Mouse (Mus musculus): ENCODE measurements around the gene Epha6. TPM values are rescaled to one million over a fixed set of nuclear protein-coding genes. Genes with fewer than 3 reads are reported as not detected.
"Not testable (repeated sequence)": the region's sequence is repeated elsewhere in the genome, so short reads cannot be mapped to it uniquely, and the experiment has no call there.

Gene Epha6
- polyA plus RNA-seq, 1 experiment from 2014 or later = 2.2 TPM

DNA sequence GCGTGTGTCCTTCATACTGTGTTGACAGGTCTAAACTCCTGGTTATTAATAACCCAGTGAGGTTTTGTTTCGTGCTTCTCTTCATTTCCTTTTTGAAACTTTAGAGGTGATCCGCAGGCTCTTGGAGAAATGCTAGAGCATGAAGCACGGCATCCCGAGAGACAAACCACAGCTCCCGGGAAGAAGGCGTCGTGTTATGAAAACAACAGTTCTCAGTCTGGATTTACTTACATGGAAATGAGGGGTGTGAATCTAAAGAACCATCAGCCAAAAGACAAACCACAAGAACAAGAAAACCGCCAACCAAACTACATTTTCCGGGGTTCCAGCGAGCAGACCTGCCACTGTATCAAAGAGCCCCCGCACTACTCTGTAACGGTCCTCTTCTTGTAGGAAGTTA is 775.7 kb downstream of the Epha6 start:
- Histone ChIP-seq H3K27me3 (ENCODE audit: control insufficient read depth, insufficient read depth, low read length) (no peaks in the 10 kb centered on the region), H3K36me3 (ENCODE audit: control insufficient read depth, insufficient read depth, low read length) (no peaks in the 10 kb centered on the region), H3K4me1 (replicated peaks; ENCODE audit: control insufficient read depth, insufficient read depth, low read length) (no peaks in the 10 kb centered on the region), H3K4me3 (ENCODE audit: low read depth, low read length) (no peak overlapping the region), H3K9ac (ENCODE audit: low read depth, low read length) (no peak overlapping the region), H3K9me3 (ENCODE audit: control insufficient read depth, low read length) (no peaks in the 10 kb centered on the region), H3K27ac (ENCODE audit: low read depth, low read length) (no peak overlapping the region), H3K4me2 (replicated peaks; ENCODE audit: low read depth, low read length) (no peak overlapping the region)
- DNase-seq (ENCODE audit: low spot score) (no peak), ATAC-seq (ENCODE audit: low FRiP score) (no peak)
- WGBS = 86% methylated on average over 13 of the region's 13 CpGs

DNA sequence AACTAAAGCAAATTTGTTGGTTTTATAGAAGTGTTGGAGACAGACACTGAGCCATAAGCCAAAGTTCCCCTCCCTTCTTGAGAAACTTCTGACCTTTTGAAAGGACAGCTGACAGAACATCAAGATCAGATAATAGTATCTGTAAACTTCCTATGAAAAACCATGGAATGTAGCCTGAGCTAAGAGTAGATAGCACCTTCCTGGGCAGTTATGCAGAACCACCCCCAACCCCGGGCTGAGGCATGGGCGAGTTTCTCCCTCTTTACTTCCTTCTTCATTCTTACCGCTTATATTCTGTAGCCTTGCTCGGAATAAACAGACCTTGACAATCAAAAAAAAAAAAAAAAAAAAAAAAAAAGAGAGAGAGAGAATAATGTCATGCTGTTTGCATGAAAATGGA is 805.5 kb downstream of the Epha6 start:
- not testable (repeated sequence) for ATAC-seq (ENCODE audit: low FRiP score); H3K4me1 ChIP-seq (replicated peaks; ENCODE audit: control insufficient read depth, insufficient read depth, low read length); H3K9me3 ChIP-seq (ENCODE audit: control insufficient read depth, low read length); H3K27ac ChIP-seq (ENCODE audit: low read depth, low read length); H3K4me2 ChIP-seq (replicated peaks; ENCODE audit: low read depth, low read length); H3K4me3 ChIP-seq (ENCODE audit: low read depth, low read length); H3K36me3 ChIP-seq (ENCODE audit: control insufficient read depth, insufficient read depth, low read length); DNase-seq (ENCODE audit: low spot score); H3K27me3 ChIP-seq (ENCODE audit: control insufficient read depth, insufficient read depth, low read length); H3K9ac ChIP-seq (ENCODE audit: low read depth, low read length)
- 81% methylated on average over 4 of the region's 4 CpGs for WGBS

DNA sequence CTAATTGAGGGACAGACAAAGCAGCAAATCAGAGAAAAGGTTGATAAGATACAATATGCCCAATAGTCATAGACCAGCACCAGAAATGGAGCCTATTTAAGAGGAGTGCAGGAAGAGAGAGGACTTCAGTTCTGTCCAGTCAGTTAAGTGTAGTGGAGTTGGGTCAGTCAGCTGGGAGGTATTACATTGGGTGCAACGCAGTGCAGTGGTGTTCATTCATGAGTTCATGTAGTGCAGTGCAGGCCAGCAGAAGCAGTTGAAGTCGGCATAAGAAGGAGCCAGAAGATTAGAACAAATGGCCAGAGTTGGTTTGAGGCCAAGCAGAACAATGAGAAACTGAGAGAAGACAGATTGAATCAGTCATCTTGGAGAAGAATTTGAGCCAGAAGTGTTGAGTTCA is 833.0 kb downstream of the Epha6 start:
- Histone ChIP-seq H3K4me1 (replicated peaks; ENCODE audit: control insufficient read depth, insufficient read depth, low read length) (no peaks in the 10 kb centered on the region), H3K27ac (ENCODE audit: low read depth, low read length) (no peak overlapping the region), H3K4me2 (replicated peaks; ENCODE audit: low read depth, low read length) (no peak overlapping the region), H3K4me3 (ENCODE audit: low read depth, low read length) (no peak overlapping the region), H3K36me3 (ENCODE audit: control insufficient read depth, insufficient read depth, low read length) (no peaks in the 10 kb centered on the region), H3K9ac (ENCODE audit: low read depth, low read length) (no peak overlapping the region), H3K9me3 (ENCODE audit: control insufficient read depth, low read length) (no peaks in the 10 kb centered on the region), H3K27me3 (ENCODE audit: control insufficient read depth, insufficient read depth, low read length) (no peaks in the 10 kb centered on the region)
- WGBS = 91% methylated on average over 2 of the region's 2 CpGs
- ATAC-seq (ENCODE audit: low FRiP score) (no peak), DNase-seq (ENCODE audit: low spot score) (no peak)

DNA sequence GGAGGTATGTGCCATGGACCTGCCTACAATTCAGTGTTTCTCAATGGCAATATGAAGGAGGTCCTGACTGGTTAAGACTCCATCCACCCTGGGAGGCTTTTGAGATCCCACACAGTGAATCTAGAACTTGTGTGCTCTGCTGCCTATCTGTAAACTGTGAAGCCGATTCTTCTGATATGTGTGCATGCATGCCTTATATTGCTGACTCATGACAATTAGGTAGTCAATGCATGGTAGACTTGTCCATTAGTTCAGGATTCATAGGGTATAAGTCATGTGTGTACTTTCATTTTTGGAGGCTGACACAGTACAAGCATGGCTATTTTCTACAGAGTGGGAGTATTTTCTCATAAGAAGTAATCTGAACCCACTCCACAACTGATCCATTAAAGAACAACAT is 834.9 kb downstream of the Epha6 start:
- ATAC-seq (ENCODE audit: low FRiP score) (no peak), DNase-seq (ENCODE audit: low spot score) (no peak)
- H3K9ac ChIP-seq (ENCODE audit: low read depth, low read length) = no peak overlapping the region
- no peaks in the 10 kb centered on the region for H3K4me1 ChIP-seq (replicated peaks; ENCODE audit: control insufficient read depth, insufficient read depth, low read length)
- H3K27me3 ChIP-seq (ENCODE audit: control insufficient read depth, insufficient read depth, low read length) = no peaks in the 10 kb centered on the region
- H3K27ac ChIP-seq (ENCODE audit: low read depth, low read length) = no peak overlapping the region
- 93% methylated on average over 1 of the region's 1 CpGs for WGBS
- no peaks in the 10 kb centered on the region for H3K9me3 ChIP-seq (ENCODE audit: control insufficient read depth, low read length)
- H3K4me3 ChIP-seq (ENCODE audit: low read depth, low read length) = no peak overlapping the region
- no peaks in the 10 kb centered on the region for H3K36me3 ChIP-seq (ENCODE audit: control insufficient read depth, insufficient read depth, low read length)
- no peak overlapping the region for H3K4me2 ChIP-seq (replicated peaks; ENCODE audit: low read depth, low read length)

GRCm38 (mm10) chr16:59769936-59770335 is 835.4 kb downstream of the Epha6 start:
- Histone ChIP-seq H3K4me3 (ENCODE audit: low read depth, low read length) (no peak overlapping the region), H3K36me3 (ENCODE audit: control insufficient read depth, insufficient read depth, low read length) (no peaks in the 10 kb centered on the region), H3K27ac (ENCODE audit: low read depth, low read length) (no peak overlapping the region), H3K4me2 (replicated peaks; ENCODE audit: low read depth, low read length) (no peak overlapping the region), H3K9ac (ENCODE audit: low read depth, low read length) (no peak overlapping the region), H3K27me3 (ENCODE audit: control insufficient read depth, insufficient read depth, low read length) (no peaks in the 10 kb centered on the region), H3K9me3 (ENCODE audit: control insufficient read depth, low read length) (no peaks in the 10 kb centered on the region), H3K4me1 (replicated peaks; ENCODE audit: control insufficient read depth, insufficient read depth, low read length) (no peaks in the 10 kb centered on the region)
- ATAC-seq (ENCODE audit: low FRiP score) (no peak), DNase-seq (ENCODE audit: low spot score) (no peak)
- WGBS = 90% methylated on average over 7 of the region's 7 CpGs

DNA sequence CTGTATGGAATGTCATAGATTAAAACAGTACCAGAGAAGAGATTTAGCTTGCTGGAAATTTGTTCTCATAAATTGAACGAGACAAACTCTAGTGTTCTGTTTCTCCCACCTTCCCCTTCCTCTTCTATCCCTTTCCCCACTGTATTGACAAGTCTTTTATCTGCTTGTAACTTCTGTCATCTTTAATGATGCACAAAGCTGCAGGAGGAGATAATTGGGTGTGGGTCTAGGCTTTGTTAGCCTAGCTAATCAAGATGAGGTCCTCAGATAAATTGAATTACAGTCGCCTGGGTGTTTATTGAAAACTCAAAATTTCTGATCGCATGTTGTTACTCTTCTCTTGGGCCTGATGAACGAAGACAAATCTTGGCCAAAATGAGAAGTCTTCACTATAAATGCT is 844.5 kb downstream of the Epha6 start:
- H3K9ac ChIP-seq (ENCODE audit: low read depth, low read length) = no peak overlapping the region
- 91% methylated on average over 4 of the region's 4 CpGs for WGBS
- no peak overlapping the region for H3K27ac ChIP-seq (ENCODE audit: low read depth, low read length)
- no peak overlapping the region for H3K4me2 ChIP-seq (replicated peaks; ENCODE audit: low read depth, low read length)
- H3K36me3 ChIP-seq (ENCODE audit: control insufficient read depth, insufficient read depth, low read length) = no peaks in the 10 kb centered on the region
- H3K9me3 ChIP-seq (ENCODE audit: control insufficient read depth, low read length) = no peaks in the 10 kb centered on the region
- no peak for ATAC-seq (ENCODE audit: low FRiP score)
- H3K4me3 ChIP-seq (ENCODE audit: low read depth, low read length) = no peak overlapping the region
- DNase-seq (ENCODE audit: low spot score) = no peak
- H3K4me1 ChIP-seq (replicated peaks; ENCODE audit: control insufficient read depth, insufficient read depth, low read length) = no peaks in the 10 kb centered on the region
- no peaks in the 10 kb centered on the region for H3K27me3 ChIP-seq (ENCODE audit: control insufficient read depth, insufficient read depth, low read length)

GRCm38 (mm10) chr16:59750905-59751304 is 854.4 kb downstream of the Epha6 start:
- Histone ChIP-seq H3K9ac (ENCODE audit: low read depth, low read length) (no peak overlapping the region), H3K36me3 (ENCODE audit: control insufficient read depth, insufficient read depth, low read length) (no peaks in the 10 kb centered on the region), H3K9me3 (ENCODE audit: control insufficient read depth, low read length) (no peaks in the 10 kb centered on the region), H3K4me1 (replicated peaks; ENCODE audit: control insufficient read depth, insufficient read depth, low read length) (no peaks in the 10 kb centered on the region), H3K27ac (ENCODE audit: low read depth, low read length) (no peak overlapping the region), H3K4me3 (ENCODE audit: low read depth, low read length) (no peak overlapping the region), H3K27me3 (ENCODE audit: control insufficient read depth, insufficient read depth, low read length) (no peaks in the 10 kb centered on the region), H3K4me2 (replicated peaks; ENCODE audit: low read depth, low read length) (no peak overlapping the region)
- DNase-seq (ENCODE audit: low spot score) = no peak
- no peak for ATAC-seq (ENCODE audit: low FRiP score)
- WGBS = 94% methylated on average over 4 of the region's 4 CpGs

DNA sequence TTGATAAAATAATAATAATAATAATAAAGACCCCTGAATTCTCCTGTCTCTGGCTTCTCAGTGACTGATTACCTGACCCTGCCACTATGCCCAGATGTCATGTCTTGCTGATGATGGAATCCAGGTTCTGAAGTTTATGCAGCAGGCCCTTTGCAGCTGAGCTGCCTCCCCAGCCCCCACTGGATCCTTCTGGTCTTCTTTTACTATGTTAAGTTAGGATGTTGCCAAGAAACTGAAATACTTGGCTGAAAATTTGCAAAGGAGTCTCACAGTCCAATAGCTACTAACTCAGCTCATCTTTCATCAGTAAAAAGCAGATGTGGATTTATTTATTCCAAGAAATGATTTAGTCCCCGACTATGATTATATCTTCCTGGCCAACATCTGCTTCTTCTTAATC is 861.7 kb downstream of the Epha6 start:
- Histone ChIP-seq H3K4me1 (replicated peaks; ENCODE audit: control insufficient read depth, insufficient read depth, low read length) (no peaks in the 10 kb centered on the region), H3K27ac (ENCODE audit: low read depth, low read length) (no peak overlapping the region), H3K4me2 (replicated peaks; ENCODE audit: low read depth, low read length) (no peak overlapping the region), H3K9ac (ENCODE audit: low read depth, low read length) (no peak overlapping the region), H3K27me3 (ENCODE audit: control insufficient read depth, insufficient read depth, low read length) (no peaks in the 10 kb centered on the region), H3K9me3 (ENCODE audit: control insufficient read depth, low read length) (no peaks in the 10 kb centered on the region), H3K36me3 (ENCODE audit: control insufficient read depth, insufficient read depth, low read length) (no peaks in the 10 kb centered on the region), H3K4me3 (ENCODE audit: low read depth, low read length) (no peak overlapping the region)
- 90% methylated on average over 1 of the region's 1 CpGs for WGBS
- no peak for ATAC-seq (ENCODE audit: low FRiP score)
- DNase-seq (ENCODE audit: low spot score) = no peak

- WGBS = 76% methylated on average over 4 of the region's 4 CpGs
- ATAC-seq (ENCODE audit: low FRiP score) (no peak), DNase-seq (ENCODE audit: low spot score) (no peak)
- Histone ChIP-seq H3K4me3 (ENCODE audit: low read depth, low read length) (no peak overlapping the region), H3K9me3 (ENCODE audit: control insufficient read depth, low read length) (no peaks in the 10 kb centered on the region), H3K4me1 (replicated peaks; ENCODE audit: control insufficient read depth, insufficient read depth, low read length) (no peaks in the 10 kb centered on the region), H3K27me3 (ENCODE audit: control insufficient read depth, insufficient read depth, low read length) (no peaks in the 10 kb centered on the region), H3K27ac (ENCODE audit: low read depth, low read length) (no peak overlapping the region), H3K36me3 (ENCODE audit: control insufficient read depth, insufficient read depth, low read length) (no peaks in the 10 kb centered on the region), H3K4me2 (replicated peaks; ENCODE audit: low read depth, low read length) (no peak overlapping the region), H3K9ac (ENCODE audit: low read depth, low read length) (no peak overlapping the region)
Measured at GRCm38 (mm10) chr16:59715524-59715923, 889.8 kb downstream of the Epha6 start.
